Mouse (Mus musculus): Measurements from ENCODE around the gene C1qtnf7. TPM values are rescaled to one million over a fixed set of nuclear protein-coding genes. Genes with fewer than 3 reads are reported as not detected.

Gene C1qtnf7
- total and polyA plus RNA-seq, 3 experiments: not detected

GRCm38 (mm10) chr5:43585406-43586245, 70.3 kb downstream of the C1qtnf7 start:
- H3K9ac ChIP-seq (ENCODE audit: control insufficient read depth, low read depth, low read length, poor library complexity, severe bottlenecking): no peak overlapping the region
- no peak for TF ChIP-seq MYB (IDR thresholded peaks at IDR 0.05; ENCODE audit: low read depth, low read length)
- no peak for TF ChIP-seq USF1 (IDR thresholded peaks at IDR 0.05; ENCODE audit: low read depth, low read length)
- TF ChIP-seq TAL1 (IDR thresholded peaks at IDR 0.05; ENCODE audit: low read length): no peak
- no peak for TF ChIP-seq MEF2A (IDR thresholded peaks at IDR 0.05; ENCODE audit: extremely low read depth, insufficient replicate concordance, low read depth, low read length, poor library complexity, severe bottlenecking)
- no peak for TF ChIP-seq USF2 (IDR thresholded peaks at IDR 0.05; ENCODE audit: borderline replicate concordance in 1 of 2, insufficient read depth in 1 of 2, low read depth in 1 of 2, low read length in 2 of 2)
- no peak for TF ChIP-seq KAT2A (conservative IDR thresholded peaks at IDR 0.05; ENCODE audit: low read depth, low read length)
- no peak for TF ChIP-seq GATA1 (IDR thresholded peaks at IDR 0.05; ENCODE audit: low read depth, low read length)
- TF ChIP-seq ZC3H11A (IDR thresholded peaks at IDR 0.05; ENCODE audit: low read depth, low read length): no peak
- no peak for TF ChIP-seq MAFK (IDR thresholded peaks at IDR 0.05; ENCODE audit: borderline replicate concordance, low read depth, low read length)
- TF ChIP-seq TCF12 (IDR thresholded peaks at IDR 0.05; ENCODE audit: low read depth, low read length): no peak
- no peak for TF ChIP-seq JUND (IDR thresholded peaks at IDR 0.05; ENCODE audit: low read depth, low read length)
- H3K27ac ChIP-seq (ENCODE audit: control insufficient read depth, low read depth, low read length): no peak overlapping the region
- no peaks in the 10 kb centered on the region for H3K79me2 ChIP-seq (ENCODE audit: control insufficient read depth, insufficient read depth, low read length, poor library complexity)
- H3K27me3 ChIP-seq (ENCODE audit: control insufficient read depth in 1 of 2, insufficient read depth in 2 of 2, low read length in 2 of 2): 0 out of 4 replicates have a peak, but pooled peaks cover 0 to 2% of the 10 kb centered on the region in 2 experiments
- no peaks in the 10 kb centered on the region for H3K4me1 ChIP-seq (ENCODE audit: control insufficient read depth in 1 of 2, insufficient read depth in 2 of 2, low read length in 2 of 2)
- H3K9me3 ChIP-seq (replicated peaks; ENCODE audit: insufficient read depth, low read length): no peaks in the 10 kb centered on the region
- no peak overlapping the region for H3K4me3 ChIP-seq (ENCODE audit: control insufficient read depth in 1 of 2, insufficient read depth in 1 of 2, low read depth in 2 of 2, low read length in 2 of 2)
- no peaks in the 10 kb centered on the region for H3K36me3 ChIP-seq (ENCODE audit: control insufficient read depth in 1 of 2, insufficient read depth in 2 of 2, low read length in 2 of 2)
- DNase-seq (ENCODE audit: low read depth, low spot score): no peak

GRCm38 (mm10) chr5:43588791-43589439, 73.6 kb downstream of the C1qtnf7 start:
- no peaks in the 10 kb centered on the region for H3K9me3 ChIP-seq (replicated peaks; ENCODE audit: insufficient read depth, low read length)
- H3K4me1 ChIP-seq (ENCODE audit: control insufficient read depth in 1 of 2, insufficient read depth in 2 of 2, low read length in 2 of 2): no peaks in the 10 kb centered on the region
- H3K4me3 ChIP-seq (ENCODE audit: control insufficient read depth in 1 of 2, insufficient read depth in 1 of 2, low read depth in 2 of 2, low read length in 2 of 2): no peak overlapping the region
- no peaks in the 10 kb centered on the region for H3K79me2 ChIP-seq (ENCODE audit: control insufficient read depth, insufficient read depth, low read length, poor library complexity)
- DNase-seq (ENCODE audit: low read depth, low spot score): no peak
- H3K36me3 ChIP-seq (ENCODE audit: control insufficient read depth in 1 of 2, insufficient read depth in 2 of 2, low read length in 2 of 2): no peaks in the 10 kb centered on the region
- H3K9ac ChIP-seq (ENCODE audit: control insufficient read depth, low read depth, low read length, poor library complexity, severe bottlenecking): no peak overlapping the region
- 0 out of 4 replicates have a peak, but pooled peaks cover 0 to 2% of the 10 kb centered on the region in 2 experiments for H3K27me3 ChIP-seq (ENCODE audit: control insufficient read depth in 1 of 2, insufficient read depth in 2 of 2, low read length in 2 of 2)
- TF ChIP-seq NELFE (IDR thresholded peaks at IDR 0.05; ENCODE audit: low read depth, low read length): no peak
- TF ChIP-seq ZC3H11A (IDR thresholded peaks at IDR 0.05; ENCODE audit: low read depth, low read length): no peak
- TF ChIP-seq MYC (IDR thresholded peaks at IDR 0.05; ENCODE audit: low read depth, low read length): no peak
- no peak for TF ChIP-seq RCOR1 (IDR thresholded peaks at IDR 0.05; ENCODE audit: low read depth, low read length)
- no peak for TF ChIP-seq KAT2A (conservative IDR thresholded peaks at IDR 0.05; ENCODE audit: low read depth, low read length)
- no peak for TF ChIP-seq RAD21 (IDR thresholded peaks at IDR 0.05; ENCODE audit: low read depth, low read length)
- TF ChIP-seq POLR2A (IDR thresholded peaks at IDR 0.05; ENCODE audit: control insufficient read depth in 1 of 2, insufficient read depth in 1 of 2, low read depth in 1 of 2, low read length in 2 of 2, poor library complexity in 1 of 2): no peak
- no peak for TF ChIP-seq TCF12 (IDR thresholded peaks at IDR 0.05; ENCODE audit: low read depth, low read length)
- no peak for TF ChIP-seq E2F4 (IDR thresholded peaks at IDR 0.05; ENCODE audit: borderline replicate concordance, low read depth, low read length)
- TF ChIP-seq USF2 (IDR thresholded peaks at IDR 0.05; ENCODE audit: borderline replicate concordance in 1 of 2, insufficient read depth in 1 of 2, low read depth in 1 of 2, low read length in 2 of 2): no peak
- no peak for TF ChIP-seq MXI1 (IDR thresholded peaks at IDR 0.05; ENCODE audit: low read depth, low read length)
- TF ChIP-seq POLR2AphosphoS2 (IDR thresholded peaks at IDR 0.05; ENCODE audit: low read length): no peak
- TF ChIP-seq USF1 (IDR thresholded peaks at IDR 0.05; ENCODE audit: low read depth, low read length): no peak
- TF ChIP-seq POLR2AphosphoS5 (IDR thresholded peaks at IDR 0.05; ENCODE audit: borderline replicate concordance, low read depth, low read length): no peak
- TF ChIP-seq MAX (IDR thresholded peaks at IDR 0.05; ENCODE audit: low read length): no peak
- no peak for TF ChIP-seq UBTF (IDR thresholded peaks at IDR 0.05; ENCODE audit: borderline replicate concordance, insufficient read depth, low read depth, low read length)
- no peak for TF ChIP-seq MEF2A (IDR thresholded peaks at IDR 0.05; ENCODE audit: extremely low read depth, insufficient replicate concordance, low read depth, low read length, poor library complexity, severe bottlenecking)
- TF ChIP-seq BHLHE40 (IDR thresholded peaks at IDR 0.05; ENCODE audit: borderline replicate concordance, low read depth, low read length): no peak
- TF ChIP-seq CTCF (IDR thresholded peaks at IDR 0.05 in 2 of 3, conservative IDR thresholded peaks at IDR 0.05 in 1 of 3; ENCODE audit: control insufficient read depth in 1 of 3, insufficient read depth in 1 of 3, low read depth in 2 of 3, low read length in 3 of 3, poor library complexity in 1 of 3, severe bottlenecking in 1 of 3): no peak
- no peak for TF ChIP-seq ZKSCAN1 (IDR thresholded peaks at IDR 0.05; ENCODE audit: low read depth, low read length)
- no peak overlapping the region for H3K27ac ChIP-seq (ENCODE audit: control insufficient read depth, low read depth, low read length)

Data from MEL (cell line).